Mouse (Mus musculus): ENCODE data around the gene Fat1. TPM values are rescaled to one million over a fixed set of nuclear protein-coding genes. Genes with fewer than 3 reads are reported as not detected.

Gene Fat1
- polyA plus RNA-seq, 1 experiment: 7.7 TPM

- WGBS: 82% methylated on average over 1 of the region's 1 CpGs
- Histone ChIP-seq H3K36me3 (ENCODE audit: control insufficient read depth, insufficient read depth, low read length) (no peaks in the 10 kb centered on the region), H3K4me1 (replicated peaks; ENCODE audit: control insufficient read depth, insufficient read depth, low read length) (no peaks in the 10 kb centered on the region), H3K4me3 (ENCODE audit: control insufficient read depth, insufficient read depth, low read length) (no peak overlapping the region), H3K27ac (ENCODE audit: control insufficient read depth, insufficient read depth, low read length) (no peak overlapping the region), H3K27me3 (ENCODE audit: control insufficient read depth, insufficient read depth, low read length) (no peaks in the 10 kb centered on the region)
- no peak for DNase-seq
- TF ChIP-seq POLR2A (IDR thresholded peaks at IDR 0.05; ENCODE audit: control insufficient read depth, extremely low read depth, insufficient read depth, low read length, poor library complexity): no peak
- TF ChIP-seq CTCF (IDR thresholded peaks at IDR 0.05; ENCODE audit: borderline replicate concordance, control insufficient read depth, extremely low read depth, insufficient read depth, low read length, poor library complexity): no peak
These were observed 117.0 kb downstream of the Fat1 start for GRCm38 (mm10) chr8:45052205-45052604.

- Histone ChIP-seq H3K4me3 (ENCODE audit: control insufficient read depth, insufficient read depth, low read length) (no peak overlapping the region), H3K36me3 (ENCODE audit: control insufficient read depth, insufficient read depth, low read length) (no peaks in the 10 kb centered on the region)
- no peak for TF ChIP-seq CTCF (IDR thresholded peaks at IDR 0.05; ENCODE audit: borderline replicate concordance, control insufficient read depth, extremely low read depth, insufficient read depth, low read length, poor library complexity)
These were observed 117.4 kb downstream of the Fat1 start for GRCm38 (mm10) chr8:45052618-45053017.

GRCm38 (mm10) chr8:45055500-45055899 lies 120.3 kb downstream of the Fat1 start:
- no peaks in the 10 kb centered on the region for H3K27me3 ChIP-seq (ENCODE audit: control insufficient read depth, insufficient read depth, low read length)
- DNase-seq: no peak
- TF ChIP-seq CTCF (IDR thresholded peaks at IDR 0.05; ENCODE audit: borderline replicate concordance, control insufficient read depth, extremely low read depth, insufficient read depth, low read length, poor library complexity): no peak
- no peak for TF ChIP-seq POLR2A (IDR thresholded peaks at IDR 0.05; ENCODE audit: control insufficient read depth, extremely low read depth, insufficient read depth, low read length, poor library complexity)
- H3K4me3 ChIP-seq (ENCODE audit: control insufficient read depth, insufficient read depth, low read length): no peak overlapping the region
- no peaks in the 10 kb centered on the region for H3K4me1 ChIP-seq (replicated peaks; ENCODE audit: control insufficient read depth, insufficient read depth, low read length)
- no peaks in the 10 kb centered on the region for H3K36me3 ChIP-seq (ENCODE audit: control insufficient read depth, insufficient read depth, low read length)
- 94% methylated on average over 3 of the region's 3 CpGs for WGBS
- no peak overlapping the region for H3K27ac ChIP-seq (ENCODE audit: control insufficient read depth, insufficient read depth, low read length)

More at GRCm38 (mm10) chr8:45052618-45053017, 117.4 kb downstream of the Fat1 start:
- Histone ChIP-seq H3K4me1 (replicated peaks; ENCODE audit: control insufficient read depth, insufficient read depth, low read length) (no peaks in the 10 kb centered on the region), H3K27me3 (ENCODE audit: control insufficient read depth, insufficient read depth, low read length) (no peaks in the 10 kb centered on the region), H3K27ac (ENCODE audit: control insufficient read depth, insufficient read depth, low read length) (no peak overlapping the region)
- 96% methylated on average over 9 of the region's 9 CpGs for WGBS
- DNase-seq: no peak

- H3K27ac ChIP-seq (ENCODE audit: control insufficient read depth, insufficient read depth, low read length): no peak overlapping the region
- TF ChIP-seq POLR2A (IDR thresholded peaks at IDR 0.05; ENCODE audit: control insufficient read depth, extremely low read depth, insufficient read depth, low read length, poor library complexity): no peak
- no peak for TF ChIP-seq CTCF (IDR thresholded peaks at IDR 0.05; ENCODE audit: borderline replicate concordance, control insufficient read depth, extremely low read depth, insufficient read depth, low read length, poor library complexity)
- no peak overlapping the region for H3K4me3 ChIP-seq (ENCODE audit: control insufficient read depth, insufficient read depth, low read length)
- H3K4me1 ChIP-seq (replicated peaks; ENCODE audit: control insufficient read depth, insufficient read depth, low read length): no peaks in the 10 kb centered on the region
- no peaks in the 10 kb centered on the region for H3K36me3 ChIP-seq (ENCODE audit: control insufficient read depth, insufficient read depth, low read length)
- H3K27me3 ChIP-seq (ENCODE audit: control insufficient read depth, insufficient read depth, low read length): no peaks in the 10 kb centered on the region
- DNase-seq: no peak
- WGBS: 35% methylated on average over 3 of the region's 3 CpGs
These were observed 121.6 kb downstream of the Fat1 start for GRCm38 (mm10) chr8:45056810-45057209.

GRCm38 (mm10) chr8:45060083-45060482 lies 124.8 kb downstream of the Fat1 start:
- WGBS: 82% methylated on average over 2 of the region's 2 CpGs
- Histone ChIP-seq H3K27me3 (ENCODE audit: control insufficient read depth, insufficient read depth, low read length) (no peaks in the 10 kb centered on the region), H3K4me1 (replicated peaks; ENCODE audit: control insufficient read depth, insufficient read depth, low read length) (no peaks in the 10 kb centered on the region), H3K4me3 (ENCODE audit: control insufficient read depth, insufficient read depth, low read length) (no peak overlapping the region), H3K27ac (ENCODE audit: control insufficient read depth, insufficient read depth, low read length) (no peak overlapping the region), H3K36me3 (ENCODE audit: control insufficient read depth, insufficient read depth, low read length) (no peaks in the 10 kb centered on the region)
- TF ChIP-seq POLR2A (IDR thresholded peaks at IDR 0.05; ENCODE audit: control insufficient read depth, extremely low read depth, insufficient read depth, low read length, poor library complexity): no peak
- no peak for TF ChIP-seq CTCF (IDR thresholded peaks at IDR 0.05; ENCODE audit: borderline replicate concordance, control insufficient read depth, extremely low read depth, insufficient read depth, low read length, poor library complexity)
- no peak for DNase-seq

GRCm38 (mm10) chr8:45062311-45062710 lies 127.1 kb downstream of the Fat1 start:
- H3K27me3 ChIP-seq (ENCODE audit: control insufficient read depth, insufficient read depth, low read length): no peaks in the 10 kb centered on the region
- H3K4me1 ChIP-seq (replicated peaks; ENCODE audit: control insufficient read depth, insufficient read depth, low read length): no peaks in the 10 kb centered on the region
- H3K4me3 ChIP-seq (ENCODE audit: control insufficient read depth, insufficient read depth, low read length): no peak overlapping the region
- no peak for DNase-seq
- no peaks in the 10 kb centered on the region for H3K36me3 ChIP-seq (ENCODE audit: control insufficient read depth, insufficient read depth, low read length)
- 94% methylated on average over 11 of the region's 11 CpGs for WGBS
- TF ChIP-seq POLR2A (IDR thresholded peaks at IDR 0.05; ENCODE audit: control insufficient read depth, extremely low read depth, insufficient read depth, low read length, poor library complexity) (no peak), CTCF (IDR thresholded peaks at IDR 0.05; ENCODE audit: borderline replicate concordance, control insufficient read depth, extremely low read depth, insufficient read depth, low read length, poor library complexity) (no peak)
- no peak overlapping the region for H3K27ac ChIP-seq (ENCODE audit: control insufficient read depth, insufficient read depth, low read length)
